Mouse (Mus musculus) kidney, embryonic 15.5 days (tissue): ENCODE results near the gene Mex3d. TPM values are rescaled to one million over a fixed set of nuclear protein-coding genes. Genes with fewer than 3 reads are reported as not detected.

ENCODE experiments used
- ATAC-seq: fragments of 200-750 bp; cut with Nextera tagmentation; replicated peaks from 2 replicates; pipeline ENCODE4 v1.8.0; 2017; ENCODE audit warnings: moderate TSS enrichment; ENCODE audit not compliant: low FRiP score
- H3K27ac ChIP-seq: fragments of 300-500 bp; sonication (generic); 2 replicates; pipeline ENCODE4 v1.5.1; 2015; ENCODE audit warnings: mild to moderate bottlenecking, inconsistent platforms
- H3K27me3 ChIP-seq: fragments of 300-500 bp; sonication (generic); 2 replicates; pipeline ENCODE4 v1.6.1; 2015; ENCODE audit warnings: inconsistent platforms
- H3K36me3 ChIP-seq: fragments of 300-500 bp; sonication (generic); 2 replicates; pipeline ENCODE4 v1.6.1; 2015; ENCODE audit warnings: inconsistent platforms
- H3K4me1 ChIP-seq: fragments of 300-500 bp; sonication (generic); 2 replicates; pipeline ENCODE4 v1.6.1; 2015; ENCODE audit warnings: inconsistent platforms
- H3K4me2 ChIP-seq: fragments of 300-500 bp; sonication (generic); 2 replicates; pipeline ENCODE4 v1.6.1; 2015; ENCODE audit warnings: moderate library complexity, mild to moderate bottlenecking, inconsistent platforms
- H3K4me3 ChIP-seq: fragments of 300-500 bp; sonication (generic); replicated peaks from 2 replicates; pipeline ENCODE4 v1.5.1; 2015; ENCODE audit warnings: mild to moderate bottlenecking, inconsistent platforms
- H3K9ac ChIP-seq: fragments of 300-500 bp; sonication (generic); 2 replicates; pipeline ENCODE4 v1.6.1; 2015; ENCODE audit warnings: mild to moderate bottlenecking, inconsistent platforms
- H3K9me3 ChIP-seq: fragments of 300-500 bp; sonication (generic); replicated peaks from 2 replicates; pipeline ENCODE4 v1.6.1; 2016; ENCODE audit warnings: inconsistent platforms
- WGBS: fragments of 180-500 bp; shearing (Covaris S2); methylation state at CpG from one replicate; pipeline ENCODE4 v1.1.7; 2015; ENCODE audit warnings: mixed read lengths; 5-methylcytosine and 5-hydroxymethylcytosine counted together
- microRNA-seq: library from miRNA; unstranded; fragments of <30 nt; microRNA quantifications from one replicate; pipeline ENCODE4, GENCODE M21; 2016
- polyA plus RNA-seq: library from polyadenylated mRNA; unstranded; fragments of >200 nt; fragmentation: Nextera tagmentation; extraction: Ambion mirVana; gene quantifications from 2 replicates; pipeline ENCODE4 v1.2.1, GENCODE M21; 2015

Gene Mex3d
- polyA plus RNA-seq, 1 experiment from 2014 or later: 7.1 TPM

- Histone ChIP-seq H3K4me3 (no peak overlapping the region), H3K9me3 (no peaks in the 10 kb centered on the region), H3K27ac (no peak overlapping the region), H3K9ac (no peak overlapping the region), H3K4me1 (peaks cover 26% of the 10 kb centered on the region), H3K4me2 (no peak overlapping the region), H3K27me3 (peaks cover 24% of the 10 kb centered on the region), H3K36me3 (no peaks in the 10 kb centered on the region)
- ATAC-seq: no peak
- WGBS: 58% methylated on average over 10 of the region's 10 CpGs
Measured at GRCm38 (mm10) chr10:80331636-80332524, 55.6 kb downstream of the Mex3d start.

- Histone ChIP-seq H3K36me3 (no peaks in the 10 kb centered on the region), H3K9ac (no peak overlapping the region; the same call in 1 of the 2 replicates), H3K4me3 (peak overlapping the region; percentile 54; the same call in 1 of the 2 replicates), H3K9me3 (no peaks in the 10 kb centered on the region), H3K27ac (no peak overlapping the region), H3K4me2 (peak overlapping the region; percentile 89), H3K27me3 (peaks cover 24% of the 10 kb centered on the region), H3K4me1 (peaks cover 26% of the 10 kb centered on the region)
- ATAC-seq: no peak
- WGBS: 73% methylated on average over 2 of the region's 2 CpGs
Measured at GRCm38 (mm10) chr10:80330888-80331287, 56.6 kb downstream of the Mex3d start.

Small RNA genes lying within 50 kb of the gene (microRNA-seq; reads per million reads assigned to microRNA genes)
- not detected for gene Gm22721

Other genes starting within 250 kb of the Mex3d start
- gene Atp5d, start 249.0 kb downstream of the Mex3d start, polyA plus RNA-seq: 594 and 612 TPM in 2 replicates
- 5.7 and 6.1 TPM in 2 replicates for gene Cbarp, start 246.8 kb downstream of the Mex3d start, polyA plus RNA-seq
- 18.8 and 19.5 TPM in 2 replicates for gene Midn, start 239.4 kb downstream of the Mex3d start, polyA plus RNA-seq
- gene Cirbp, start 221.7 kb downstream of the Mex3d start, polyA plus RNA-seq: 95.1 and 111 TPM in 2 replicates
- gene 1600002K03Rik, start 214.7 kb downstream of the Mex3d start, polyA plus RNA-seq: 11.2 and 13.2 TPM in 2 replicates
- gene Efna2, start 208.2 kb downstream of the Mex3d start, polyA plus RNA-seq: 15.4 and 17.0 TPM in 2 replicates
- 74.8 and 75.5 TPM in 2 replicates for gene Mum1, start 161.2 kb downstream of the Mex3d start, polyA plus RNA-seq
- 376 and 387 TPM in 2 replicates for gene Ndufs7, start 138.5 kb downstream of the Mex3d start, polyA plus RNA-seq
- gene Gamt, start 126.6 kb downstream of the Mex3d start, polyA plus RNA-seq: 34.2 and 37.0 TPM in 2 replicates
- 56.3 and 58.5 TPM in 2 replicates for gene Dazap1, start 126.2 kb downstream of the Mex3d start, polyA plus RNA-seq
- 1,002 and 1,019 TPM in 2 replicates for gene Rps15, start 95.2 kb downstream of the Mex3d start, polyA plus RNA-seq
- 1.6 and 2.4 TPM in 2 replicates for gene Apc2, start 91.7 kb downstream of the Mex3d start, polyA plus RNA-seq
- 49.5 and 52.7 TPM in 2 replicates for gene 2310011J03Rik, start 67.1 kb downstream of the Mex3d start, polyA plus RNA-seq
- 5.8 and 9.1 TPM in 2 replicates for gene Pcsk4, start 58.2 kb downstream of the Mex3d start, polyA plus RNA-seq
- gene Reep6, start 57.7 kb downstream of the Mex3d start, polyA plus RNA-seq: 8.4 and 10.5 TPM in 2 replicates
- 3.6 and 5.2 TPM in 2 replicates for gene Adamtsl5, start 39.2 kb downstream of the Mex3d start, polyA plus RNA-seq
- gene Plk5, start 31.2 kb downstream of the Mex3d start, polyA plus RNA-seq: 0.67 and 0.70 TPM in 2 replicates
- gene Mbd3, start 11.9 kb upstream of the Mex3d start, polyA plus RNA-seq: 260 and 283 TPM in 2 replicates
- gene Uqcr11, start 19.2 kb upstream of the Mex3d start, polyA plus RNA-seq: 790 and 798 TPM in 2 replicates
- 130 and 138 TPM in 2 replicates for gene Tcf3, start 46.0 kb upstream of the Mex3d start, polyA plus RNA-seq
- gene Onecut3, start 107.2 kb upstream of the Mex3d start, polyA plus RNA-seq: not detected in 2 replicates
- gene Atp8b3, start 151.5 kb upstream of the Mex3d start, polyA plus RNA-seq: 0.23 TPM in 2 replicates
- 23.9 and 29.5 TPM in 2 replicates for gene Rexo1, start 173.9 kb upstream of the Mex3d start, polyA plus RNA-seq
- 9.9 and 11.2 TPM in 2 replicates for gene Klf16, start 189.7 kb upstream of the Mex3d start, polyA plus RNA-seq
- gene Abhd17a, start 202.7 kb upstream of the Mex3d start, polyA plus RNA-seq: 93.5 and 95.4 TPM in 2 replicates
- gene Scamp4, start 215.2 kb upstream of the Mex3d start, polyA plus RNA-seq: 93.5 and 107 TPM in 2 replicates
- 7.0 and 8.6 TPM in 2 replicates for gene Adat3, start 215.2 kb upstream of the Mex3d start, polyA plus RNA-seq
- 4.5 and 5.3 TPM in 2 replicates for gene Gm49322, start 218.4 kb upstream of the Mex3d start, polyA plus RNA-seq
- 156 and 183 TPM in 2 replicates for gene Csnk1g2, start 235.2 kb upstream of the Mex3d start, polyA plus RNA-seq